ENCODE assay signal across 22 mouse cellular contexts in the genomic region with DNA sequence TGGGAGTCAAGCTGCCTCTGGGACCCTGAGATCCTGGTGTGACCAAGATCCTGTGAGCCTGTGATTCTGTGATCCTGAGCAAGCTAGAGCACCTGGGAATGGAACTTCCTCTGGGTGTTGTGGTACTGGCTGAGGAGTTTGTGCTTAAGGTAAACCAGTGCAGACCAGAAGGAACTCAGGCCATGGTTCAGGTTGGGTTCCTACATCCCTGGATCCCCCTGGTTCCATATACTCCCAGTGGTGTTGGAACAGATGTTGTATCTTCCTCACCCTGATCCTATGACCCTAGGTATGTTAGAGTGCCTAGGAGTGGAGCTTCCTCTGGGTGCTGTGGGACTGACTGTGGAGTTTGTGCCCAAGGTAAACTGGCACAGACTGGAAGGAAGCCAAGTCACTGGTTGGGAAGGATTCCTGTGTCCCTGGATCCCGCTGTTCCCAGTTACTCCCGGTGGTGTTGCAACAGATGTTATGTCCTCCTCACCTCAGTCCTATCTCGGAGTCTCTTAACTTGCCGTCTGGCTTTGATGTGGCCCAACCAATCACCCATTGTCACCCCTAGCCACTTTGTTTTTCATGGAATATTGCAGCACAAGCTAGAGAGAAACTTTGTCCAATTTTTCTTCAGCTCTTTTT. TPM values are rescaled to one million over a fixed set of nuclear protein-coding genes. Genes with fewer than 3 reads are reported as not detected.
DNase-seq lines count a peak whose midpoint lies in the region; ATAC-seq and TF ChIP-seq lines count a peak whose summit lies in the region.
"Had no signal": no experiment of that assay in that cellular context is flagged by ENCODE, and none has a peak within 500 bp of the region (broad histone marks: within the 10 kb centered on the region; RNA-seq: fewer than 3 reads in every experiment).

No protein-coding gene starts in this region.

- H3K79me2 ChIP-seq in liver, adult 2 months (ENCODE audit: control insufficient read depth, insufficient read depth, low read length) = no peaks in the 10 kb centered on the region

- no peak overlapping the region for H3K4me3 ChIP-seq in liver, adult 2 months (ENCODE audit: insufficient read depth, low read depth, low read length)
- no peak overlapping the region for H3K4me3 ChIP-seq in liver, embryonic 11.5 days (ENCODE audit: low read depth, low read length)
- H3K4me3 ChIP-seq in stomach, postnatal 0 days (ENCODE audit: low read depth, low read length) = no peak overlapping the region
- H3K4me3 ChIP-seq: embryonic facial prominence, embryonic 12.5 days; forebrain, embryonic 12.5 days had no signal

- no peak for TF ChIP-seq CTCF in liver, adult 2 months (IDR thresholded peaks at IDR 0.05; ENCODE audit: low read depth, low read length)
- TF ChIP-seq CTCF in stomach, postnatal 0 days (IDR thresholded peaks at IDR 0.05; ENCODE audit: low read depth) = no peak

- H3K27me3 ChIP-seq in liver, adult 2 months (ENCODE audit: control insufficient read depth, insufficient read depth, low read length) = no peaks in the 10 kb centered on the region
- H3K27me3 ChIP-seq in liver, embryonic 11.5 days (replicated peaks; ENCODE audit: control insufficient read depth, insufficient read depth, low read length) = 0 out of 2 replicates have a peak, but pooled peaks cover 2% of the 10 kb centered on the region
- H3K27me3 ChIP-seq in stomach, postnatal 0 days (ENCODE audit: control insufficient read depth, insufficient read depth, low read length) = no peaks in the 10 kb centered on the region
- H3K27me3 ChIP-seq: embryonic facial prominence, embryonic 12.5 days had no signal

- no peak for ATAC-seq in liver, embryonic 11.5 days (replicated peaks; ENCODE audit: low FRiP score)
- ATAC-seq in stomach, postnatal 0 days (ENCODE audit: low FRiP score, low TSS enrichment) = no peak
- ATAC-seq: forebrain, postnatal 0 days had no signal

- WGBS in liver, adult 2 months = 18% methylated on average over 4 of the region's 4 CpGs
- WGBS in liver, embryonic 11.5 days = 68% methylated on average over 4 of the region's 4 CpGs
- 77% methylated on average over 4 of the region's 4 CpGs for WGBS in stomach, postnatal 0 days

- H3K4me1 ChIP-seq in liver, adult 2 months (ENCODE audit: control insufficient read depth, insufficient read depth, low read length) = peaks cover 9% of the 10 kb centered on the region
- H3K4me1 ChIP-seq in liver, embryonic 11.5 days (replicated peaks; ENCODE audit: control insufficient read depth, insufficient read depth, low read length) = no peaks in the 10 kb centered on the region
- no peaks in the 10 kb centered on the region for H3K4me1 ChIP-seq in stomach, postnatal 0 days (replicated peaks; ENCODE audit: control insufficient read depth, insufficient read depth)
- H3K4me1 ChIP-seq: embryonic facial prominence, embryonic 12.5 days; forebrain, embryonic 12.5 days had no signal

- H3K9me3 ChIP-seq in liver, embryonic 11.5 days (ENCODE audit: control insufficient read depth, low read length) = peaks cover 5% of the 10 kb centered on the region
- no peaks in the 10 kb centered on the region for H3K9me3 ChIP-seq in stomach, postnatal 0 days (ENCODE audit: control insufficient read depth, low read length)

- TF ChIP-seq POLR2A in liver, adult 2 months (IDR thresholded peaks at IDR 0.05; ENCODE audit: extremely low read depth, insufficient read depth, low read length) = no peak

- peak overlapping the region; percentile 62 for H3K27ac ChIP-seq in liver, adult 2 months (replicated peaks; ENCODE audit: insufficient read depth, low read depth, low read length)
- H3K27ac ChIP-seq in liver, embryonic 11.5 days (ENCODE audit: low read depth, low read length) = no peak overlapping the region
- H3K27ac ChIP-seq in stomach, postnatal 0 days (replicated peaks) = no peak overlapping the region
- H3K27ac ChIP-seq: embryonic facial prominence, embryonic 12.5 days; forebrain, embryonic 12.5 days; hindbrain, embryonic 14.5 days had no signal

- TF ChIP-seq EP300 in stomach, postnatal 0 days (optimal IDR thresholded peaks at IDR 0.05) = no peak

- peak; percentile 37 for DNase-seq in adrenal gland, postnatal 14 days
- no peak for DNase-seq in adrenal gland, postnatal 25 days
- DNase-seq in liver, adult 2 months (ENCODE audit: extremely low read depth, low read depth, low spot score) = peak; percentile 98
- DNase-seq in liver, embryonic 11.5 days (ENCODE audit: low spot score) = no peak
- DNase-seq in testis, postnatal 10 days (ENCODE audit: low spot score) = peak; percentile 36
- DNase-seq in testis, postnatal 14 days (ENCODE audit: low spot score) = no peak
- DNase-seq in stomach, postnatal 0 days (ENCODE audit: low spot score) = peak; percentile 11
- DNase-seq: cerebellum, adult 11 months; cerebellum, adult 8-10 months; cerebellum, postnatal 14 days; embryo, embryonic 11 days; forebrain, postnatal 0 days; gastrocnemius, postnatal 14 days; heart, postnatal 14 days had no signal

- H3K36me3 ChIP-seq in liver, adult 2 months (ENCODE audit: control insufficient read depth, insufficient read depth, low read length) = no peaks in the 10 kb centered on the region
- H3K36me3 ChIP-seq in liver, embryonic 11.5 days (ENCODE audit: control insufficient read depth, insufficient read depth, low read length) = no peaks in the 10 kb centered on the region
- no peaks in the 10 kb centered on the region for H3K36me3 ChIP-seq in stomach, postnatal 0 days (ENCODE audit: control insufficient read depth, insufficient read depth, low read length)
- H3K36me3 ChIP-seq: embryonic facial prominence, embryonic 12.5 days; forebrain, embryonic 12.5 days had no signal

- H3K4me2 ChIP-seq in liver, embryonic 11.5 days = no peak overlapping the region
- H3K4me2 ChIP-seq in stomach, postnatal 0 days (replicated peaks; ENCODE audit: low read depth) = no peak overlapping the region
- H3K4me2 ChIP-seq: embryonic facial prominence, embryonic 12.5 days; forebrain, embryonic 12.5 days; hindbrain, embryonic 14.5 days had no signal

- no peak overlapping the region for H3K9ac ChIP-seq in liver, adult 2 months (ENCODE audit: low read depth, low read length)
- H3K9ac ChIP-seq in liver, embryonic 11.5 days (ENCODE audit: low read depth, low read length) = no peak overlapping the region
- H3K9ac ChIP-seq in stomach, postnatal 0 days (ENCODE audit: low read length) = no peak overlapping the region
- H3K9ac ChIP-seq: embryonic facial prominence, embryonic 12.5 days; forebrain, embryonic 12.5 days; forebrain, postnatal 0 days; hindbrain, embryonic 14.5 days had no signal

RNA-seq across cellular contexts. Expression of gene Npr2, which starts 11.5 kb away (rescaled TPM):
- 36.4 and 43.9 TPM in 2 replicates for total RNA-seq in adrenal gland, postnatal 14 days (2021)
- total RNA-seq in adrenal gland, postnatal 25 days (2021) = 26.9 and 37.9 TPM in 2 replicates
- 22.9 and 29.2 TPM in 2 replicates for total RNA-seq in liver, adult 2 months (2014; rRNA removed)
- polyA plus RNA-seq in liver, adult 2 months (2012; rRNA removed) = 24.1 and 39.1 TPM in 2 replicates
- 3.2 and 4.5 TPM in 2 replicates for polyA plus RNA-seq in liver, embryonic 11.5 days (2014; fragmentation: Nextera tagmentation; extraction: Ambion mirVana)
- polyA plus RNA-seq in stomach, postnatal 0 days (2015; fragmentation: Nextera tagmentation; extraction: Ambion mirVana) = 4.8 and 6.7 TPM in 2 replicates

RNA-seq across cellular contexts. Expression of gene Spag8, which starts 33.1 kb away (rescaled TPM):
- total RNA-seq in adrenal gland, postnatal 14 days (2021) = 0.93 and 1.1 TPM in 2 replicates
- 0.55 TPM in 1 of 2 replicates, not detected in the other for total RNA-seq in adrenal gland, postnatal 25 days (2021)
- total RNA-seq in liver, adult 2 months (2014; rRNA removed) = 0.47 and 0.55 TPM in 2 replicates
- 0.83 and 1.1 TPM in 2 replicates for polyA plus RNA-seq in liver, adult 2 months (2012; rRNA removed)
- polyA plus RNA-seq in liver, embryonic 11.5 days (2014; fragmentation: Nextera tagmentation; extraction: Ambion mirVana) = 0.30 and 1.5 TPM in 2 replicates
- polyA plus RNA-seq in stomach, postnatal 0 days (2015; fragmentation: Nextera tagmentation; extraction: Ambion mirVana) = 0.23 and 0.38 TPM in 2 replicates
- total RNA-seq: common myeloid progenitor, adult 5-6 weeks; gastrocnemius, adult 18-20 months; gastrocnemius, postnatal 14 days; hematopoietic stem cell, adult 5-6 weeks had no signal

RNA-seq across cellular contexts. Expression of gene Msmp, which starts 36.0 kb away (rescaled TPM):
- 2.1 and 2.3 TPM in 2 replicates for total RNA-seq in adrenal gland, postnatal 14 days (2021)
- 4.5 and 5.7 TPM in 2 replicates for total RNA-seq in adrenal gland, postnatal 25 days (2021)
- total RNA-seq in liver, adult 2 months (2014; rRNA removed) = not detected in 2 replicates
- not detected in 2 replicates for polyA plus RNA-seq in liver, adult 2 months (2012; rRNA removed)
- polyA plus RNA-seq in liver, embryonic 11.5 days (2014; fragmentation: Nextera tagmentation; extraction: Ambion mirVana) = 0.75 and 2.2 TPM in 2 replicates
- polyA plus RNA-seq in stomach, postnatal 0 days (2015; fragmentation: Nextera tagmentation; extraction: Ambion mirVana) = 0.25 and 0.34 TPM in 2 replicates
- total RNA-seq: common myeloid progenitor, adult 5-6 weeks; forebrain, postnatal 0 days; heart, postnatal 14 days had no signal
- polyA plus RNA-seq: C2C12; heart, embryonic 14.5 days had no signal

RNA-seq across cellular contexts. Expression of gene Hint2, which starts 36.0 kb away (rescaled TPM):
- total RNA-seq in adrenal gland, postnatal 14 days (2021) = 91.7 and 99.5 TPM in 2 replicates
- 63.7 and 75.0 TPM in 2 replicates for total RNA-seq in adrenal gland, postnatal 25 days (2021)
- 202 and 236 TPM in 2 replicates for total RNA-seq in liver, adult 2 months (2014; rRNA removed)
- polyA plus RNA-seq in liver, adult 2 months (2012; rRNA removed) = 215 and 231 TPM in 2 replicates
- polyA plus RNA-seq in liver, embryonic 11.5 days (2014; fragmentation: Nextera tagmentation; extraction: Ambion mirVana) = 87.8 and 88.0 TPM in 2 replicates
- 150 and 152 TPM in 2 replicates for polyA plus RNA-seq in stomach, postnatal 0 days (2015; fragmentation: Nextera tagmentation; extraction: Ambion mirVana)

RNA-seq across cellular contexts. Expression of gene Gba2, which starts 41.6 kb away (rescaled TPM):
- 11.7 and 15.0 TPM in 2 replicates for total RNA-seq in adrenal gland, postnatal 14 days (2021)
- 11.9 and 15.4 TPM in 2 replicates for total RNA-seq in adrenal gland, postnatal 25 days (2021)
- total RNA-seq in liver, adult 2 months (2014; rRNA removed) = 5.1 and 5.3 TPM in 2 replicates
- 8.9 and 10.9 TPM in 2 replicates for polyA plus RNA-seq in liver, adult 2 months (2012; rRNA removed)
- 18.8 and 20.3 TPM in 2 replicates for polyA plus RNA-seq in liver, embryonic 11.5 days (2014; fragmentation: Nextera tagmentation; extraction: Ambion mirVana)
- polyA plus RNA-seq in stomach, postnatal 0 days (2015; fragmentation: Nextera tagmentation; extraction: Ambion mirVana) = 25.0 and 26.1 TPM in 2 replicates

Comparison
In these comparisons a context has a peak if more than half of its experiments do, and no peak if none do; other contexts are left out.
1. DNase-seq: peak in adrenal gland, postnatal 14 days (single experiment), liver, adult 2 months (single experiment), testis, postnatal 10 days (single experiment) and stomach, postnatal 0 days (single experiment); none in adrenal gland, postnatal 25 days (single experiment), liver, embryonic 11.5 days (single experiment) and testis, postnatal 14 days (single experiment).